Mouse (Mus musculus) forebrain, embryonic 11.5 days (tissue): ENCODE results near the gene Dact3. TPM values are rescaled to one million over a fixed set of nuclear protein-coding genes. Genes with fewer than 3 reads are reported as not detected.

ENCODE experiments used
- ATAC-seq: fragments of 200-750 bp; cut with Nextera tagmentation; replicated peaks from 2 replicates; pipeline ENCODE4 v1.8.0; 2017; ENCODE audit warnings: moderate TSS enrichment; ENCODE audit not compliant: low FRiP score
- DNase-seq: peaks from one replicate; pipeline ENCODE4 v3.0.0-alpha.2; 2017; ENCODE audit warnings: low spot score
- H3K27ac ChIP-seq: fragments of 300-500 bp; sonication (generic); 2 replicates; pipeline ENCODE4 v1.5.1; 2014; ENCODE audit warnings: low read depth, low read length
- H3K27me3 ChIP-seq: fragments of 300-500 bp; sonication (generic); 2 replicates; pipeline ENCODE4 v1.6.1; 2014; ENCODE audit warnings: mild to moderate bottlenecking, low read length, mixed read lengths; ENCODE audit not compliant: control insufficient read depth, insufficient read depth
- H3K36me3 ChIP-seq: fragments of 300-500 bp; sonication (generic); 2 replicates; pipeline ENCODE4 v1.6.1; 2014; ENCODE audit warnings: mild to moderate bottlenecking, low read length, moderate library complexity, mixed read lengths; ENCODE audit not compliant: control insufficient read depth, insufficient read depth
- H3K4me1 ChIP-seq: fragments of 300-500 bp; sonication (generic); replicated peaks from 2 replicates; pipeline ENCODE4 v1.6.1; 2014; ENCODE audit warnings: low read length, mixed read lengths; ENCODE audit not compliant: control insufficient read depth, insufficient read depth
- H3K4me2 ChIP-seq: fragments of 300-500 bp; sonication (generic); 2 replicates; pipeline ENCODE4 v1.6.1; 2014; ENCODE audit warnings: low read depth, mild to moderate bottlenecking, low read length, moderate library complexity, mixed read lengths; ENCODE audit not compliant: severe bottlenecking
- H3K4me3 ChIP-seq: fragments of 300-500 bp; sonication (generic); 2 replicates; pipeline ENCODE4 v1.5.1; 2014; ENCODE audit warnings: low read depth, low read length
- H3K9ac ChIP-seq: fragments of 300-500 bp; sonication (generic); 2 replicates; pipeline ENCODE4 v1.6.1; 2014; ENCODE audit warnings: low read length
- H3K9me3 ChIP-seq: fragments of 300-500 bp; sonication (generic); 2 replicates; pipeline ENCODE4 v1.6.1; 2016; ENCODE audit warnings: low read length, mixed read lengths; ENCODE audit not compliant: control insufficient read depth
- WGBS: fragments of 180-500 bp; shearing (Covaris S2); extraction: QIAGEN DNeasy Blood & Tissue Kit; methylation state at CpG from one replicate; pipeline ENCODE4 v1.1.7; 2014; 5-methylcytosine and 5-hydroxymethylcytosine counted together
- polyA plus RNA-seq: library from polyadenylated mRNA; unstranded; fragments of >200 nt; fragmentation: Nextera tagmentation; extraction: Ambion mirVana; gene quantifications from 2 replicates; pipeline ENCODE4 v1.2.1, GENCODE M21; 2014

Dact3 gene
- polyA plus RNA-seq, 1 experiment from 2014 or later: 4.8 TPM

GRCm38 (mm10) chr7:16877717-16878116 is 2.6 kb downstream of the Dact3 start:
- H3K27me3 ChIP-seq: no peaks in the 10 kb centered on the region
- ATAC-seq (no peak), DNase-seq (no peak)
- H3K9ac ChIP-seq: no peak overlapping the region
- H3K36me3 ChIP-seq: no peaks in the 10 kb centered on the region
- H3K4me1 ChIP-seq: peaks cover 27% of the 10 kb centered on the region
- 84% methylated on average over 3 of the region's 3 CpGs for WGBS
- H3K4me2 ChIP-seq: no peak overlapping the region
- H3K27ac ChIP-seq: no peak overlapping the region
- H3K4me3 ChIP-seq: no peak overlapping the region
- H3K9me3 ChIP-seq: no peaks in the 10 kb centered on the region; the same call in 1 of the 2 replicates

- peak; percentile 61 for ATAC-seq
- Histone ChIP-seq H3K4me1 (peaks cover 27% of the 10 kb centered on the region), H3K9me3 (no peaks in the 10 kb centered on the region; the same call in 1 of the 2 replicates), H3K27ac (peak overlapping the region; percentile 78), H3K36me3 (no peaks in the 10 kb centered on the region), H3K4me2 (peak overlapping the region; percentile 15; the same call in 1 of the 2 replicates), H3K9ac (peak overlapping the region; percentile 14), H3K4me3 (no peak overlapping the region), H3K27me3 (peaks cover 11% of the 10 kb centered on the region)
- peak; percentile 87 for DNase-seq
- WGBS: 21% methylated on average over 9 of the region's 9 CpGs
These were observed 4.9 kb downstream of the Dact3 start for GRCm38 (mm10) chr7:16879796-16880547.

- no peaks in the 10 kb centered on the region for H3K36me3 ChIP-seq
- ATAC-seq (no peak), DNase-seq (no peak)
- H3K4me1 ChIP-seq: peaks cover 30% of the 10 kb centered on the region
- no peak overlapping the region for H3K4me3 ChIP-seq
- H3K27ac ChIP-seq: peak overlapping the region; percentile 78
- H3K27me3 ChIP-seq: peaks cover 17% of the 10 kb centered on the region
- 14% methylated on average over 5 of the region's 5 CpGs for WGBS
- H3K9me3 ChIP-seq: peaks cover 2% of the 10 kb centered on the region
- peak overlapping the region; percentile 14 for H3K9ac ChIP-seq
- H3K4me2 ChIP-seq: no peak overlapping the region; the same call in 1 of the 2 replicates
These were observed 5.5 kb downstream of the Dact3 start for GRCm38 (mm10) chr7:16880615-16881014.

- peaks cover 30% of the 10 kb centered on the region for H3K27me3 ChIP-seq
These were observed 8.0 kb downstream of the Dact3 start for GRCm38 (mm10) chr7:16883162-16883561.

GRCm38 (mm10) chr7:16884334-16884733 is 9.2 kb downstream of the Dact3 start:
- Histone ChIP-seq H3K9me3 (peaks cover 7% of the 10 kb centered on the region), H3K4me3 (no peak overlapping the region), H3K4me2 (no peak overlapping the region), H3K36me3 (peaks cover 3% of the 10 kb centered on the region; the same call in 1 of the 2 replicates), H3K9ac (no peak overlapping the region), H3K27me3 (peaks cover 30% of the 10 kb centered on the region), H3K27ac (no peak overlapping the region), H3K4me1 (peaks cover 14% of the 10 kb centered on the region)
- DNase-seq: no peak
- WGBS: 61% methylated on average over 4 of the region's 4 CpGs
- ATAC-seq: no peak

More at GRCm38 (mm10) chr7:16883162-16883561, 8.0 kb downstream of the Dact3 start:
- H3K27ac ChIP-seq: no peak overlapping the region
- no peak overlapping the region for H3K4me3 ChIP-seq
- H3K9me3 ChIP-seq: peaks cover 7% of the 10 kb centered on the region
- 96% methylated on average over 6 of the region's 6 CpGs for WGBS
- no peak overlapping the region for H3K9ac ChIP-seq
- H3K4me1 ChIP-seq: peaks cover 14% of the 10 kb centered on the region
- H3K36me3 ChIP-seq: peaks cover 3% of the 10 kb centered on the region; the same call in 1 of the 2 replicates
- no peak for ATAC-seq
- DNase-seq: no peak
- no peak overlapping the region for H3K4me2 ChIP-seq

GRCm38 (mm10) chr7:16885271-16885776 is 10.2 kb downstream of the Dact3 start:
- H3K9ac ChIP-seq: no peak overlapping the region; the same call in 1 of the 2 replicates
- H3K27me3 ChIP-seq: peaks cover 31% of the 10 kb centered on the region
- H3K9me3 ChIP-seq: peaks cover 7% of the 10 kb centered on the region
- peaks cover 10% of the 10 kb centered on the region; the same call in 1 of the 2 replicates for H3K4me1 ChIP-seq
- 11% methylated on average over 69 of the region's 95 CpGs for WGBS
- DNase-seq: peak; percentile 65
- H3K36me3 ChIP-seq: peaks cover 3% of the 10 kb centered on the region; the same call in 1 of the 2 replicates
- peak overlapping the region; percentile 21 for H3K4me3 ChIP-seq
- H3K27ac ChIP-seq: no peak overlapping the region
- peak overlapping the region; percentile 26; the same call in 1 of the 2 replicates for H3K4me2 ChIP-seq
- peak; percentile 60; the same call in 1 of the 2 replicates for ATAC-seq

GRCm38 (mm10) chr7:16885905-16886304 is 10.8 kb downstream of the Dact3 start:
- H3K4me3 ChIP-seq: peak overlapping the region; percentile 21; the same call in 1 of the 2 replicates
- WGBS: 40% methylated on average over 59 of the region's 59 CpGs
- peaks cover 35% of the 10 kb centered on the region for H3K27me3 ChIP-seq
- no peak overlapping the region for H3K27ac ChIP-seq
- no peak overlapping the region for H3K4me2 ChIP-seq
- DNase-seq (no peak), ATAC-seq (no peak)
- peaks cover 3% of the 10 kb centered on the region; the same call in 1 of the 2 replicates for H3K36me3 ChIP-seq
- no peak overlapping the region for H3K9ac ChIP-seq
- peaks cover 7% of the 10 kb centered on the region; the same call in 1 of the 2 replicates for H3K4me1 ChIP-seq
- H3K9me3 ChIP-seq: peaks cover 7% of the 10 kb centered on the region

GRCm38 (mm10) chr7:16890536-16890935 is 15.4 kb downstream of the Dact3 start:
- DNase-seq (no peak), ATAC-seq (no peak)
- WGBS: 36% methylated on average over 6 of the region's 6 CpGs
- Histone ChIP-seq H3K4me3 (no peak overlapping the region), H3K9me3 (peaks cover 6% of the 10 kb centered on the region), H3K4me1 (peaks cover 24% of the 10 kb centered on the region), H3K27ac (no peak overlapping the region), H3K27me3 (peaks cover 42% of the 10 kb centered on the region), H3K4me2 (peak overlapping the region; percentile 46), H3K9ac (peak overlapping the region; percentile 39), H3K36me3 (peaks cover 3% of the 10 kb centered on the region; the same call in 1 of the 2 replicates)
